Mouse (Mus musculus): Measurements from ENCODE around the gene Dgki.

Gene Dgki

DNA sequence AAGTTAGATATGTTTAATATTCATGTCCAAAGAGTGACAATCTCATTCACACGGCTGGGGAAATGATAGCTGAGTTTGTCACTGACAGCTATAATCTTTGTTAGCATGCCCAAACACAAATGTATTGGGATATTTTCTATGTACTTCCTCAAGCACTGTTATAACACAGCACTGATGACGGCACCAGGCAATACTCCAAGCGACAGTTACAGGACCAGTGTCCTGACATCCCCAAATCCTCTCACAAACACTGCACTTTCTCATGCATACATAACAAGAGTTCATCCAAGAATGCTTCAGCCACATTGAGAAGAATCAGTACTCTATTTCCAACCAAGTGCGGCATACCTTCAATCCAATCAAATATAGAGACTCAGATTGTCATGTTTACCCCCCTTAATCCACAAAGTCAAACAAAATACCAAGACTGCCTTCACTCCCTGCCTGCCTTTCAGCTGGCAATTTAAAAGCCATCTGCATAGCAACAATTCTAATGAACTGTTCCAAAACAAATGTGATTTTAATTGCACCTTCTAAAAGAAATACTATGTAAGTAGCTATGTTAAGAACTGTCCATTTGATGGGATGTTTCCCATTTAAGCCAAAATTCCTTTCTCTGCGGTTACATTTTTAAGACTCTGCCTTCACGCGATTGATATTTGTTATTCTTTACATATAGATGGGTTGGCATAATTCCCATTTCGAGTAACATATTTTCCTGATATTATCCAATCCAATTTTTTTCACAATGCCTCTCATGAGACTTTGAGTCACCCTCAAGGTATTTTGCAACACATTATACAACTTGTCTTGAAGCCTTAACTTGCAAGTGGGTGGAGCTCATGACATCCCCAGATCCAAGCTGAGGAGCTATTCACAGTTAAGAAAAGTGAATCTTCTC lies 273.4 kb downstream of the Dgki start:
- peak; percentile 95 for DNase-seq (ENCODE audit: low read depth)

DNA sequence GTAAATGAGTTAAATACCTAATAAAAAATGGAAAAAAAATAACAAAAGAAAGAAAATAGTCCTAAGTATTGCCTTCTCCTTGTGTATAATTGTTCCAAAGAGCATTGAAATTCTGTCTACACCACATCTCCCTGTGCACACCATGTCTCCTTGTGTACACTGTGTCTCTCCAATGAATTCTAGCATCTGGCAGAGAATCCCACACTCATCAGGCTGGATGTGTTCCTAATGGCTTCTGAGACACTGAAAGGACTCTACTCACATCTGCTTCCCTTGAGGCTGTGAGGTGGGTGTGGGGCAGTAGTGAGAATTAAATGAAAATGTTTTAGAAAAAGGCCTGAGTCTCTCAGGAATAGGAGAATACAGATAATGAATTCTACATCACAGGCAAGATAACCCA lies 283.9 kb downstream of the Dgki start:
- no peak for DNase-seq (ENCODE audit: low read depth)

DNA sequence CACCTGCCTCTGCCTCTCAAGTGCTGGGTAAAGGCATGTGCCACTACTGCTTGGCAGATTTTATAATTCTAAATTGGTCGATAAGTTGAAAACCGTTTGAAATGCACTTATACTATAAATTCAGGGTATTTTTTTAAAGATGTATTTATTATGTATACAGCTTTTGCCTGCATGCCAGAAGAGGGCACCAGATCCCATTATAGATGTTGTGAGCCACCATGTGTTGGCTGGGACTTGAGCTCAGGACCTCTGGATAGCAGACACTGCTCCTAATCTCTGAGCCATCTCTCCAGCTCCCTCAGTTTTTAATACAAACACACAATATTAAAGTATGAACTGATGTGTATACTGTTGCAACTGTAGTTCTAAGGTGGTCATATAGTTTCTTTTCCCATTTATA lies 288.4 kb downstream of the Dgki start:
- peak; percentile 69 for DNase-seq (ENCODE audit: low read depth)

DNA sequence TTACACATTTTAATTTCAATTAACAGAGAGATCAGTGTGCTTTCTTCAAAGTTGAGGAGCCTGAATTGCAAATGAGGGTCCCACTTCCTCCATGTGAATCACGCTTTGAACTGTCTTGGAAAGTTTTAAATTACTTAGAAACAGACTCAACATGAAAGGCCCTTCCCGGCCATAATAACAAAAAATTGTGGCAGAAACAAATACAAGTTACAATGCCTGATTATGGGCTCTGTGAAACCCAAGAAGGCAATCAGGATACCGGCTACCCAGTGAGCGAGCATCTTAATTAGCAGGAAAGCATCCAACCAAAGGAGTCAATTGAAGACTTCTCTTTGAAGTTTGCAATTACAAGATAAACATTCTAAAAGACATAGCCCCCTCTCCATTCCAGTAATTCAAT lies 292.4 kb downstream of the Dgki start:
- no peak for DNase-seq (ENCODE audit: low read depth)

DNA sequence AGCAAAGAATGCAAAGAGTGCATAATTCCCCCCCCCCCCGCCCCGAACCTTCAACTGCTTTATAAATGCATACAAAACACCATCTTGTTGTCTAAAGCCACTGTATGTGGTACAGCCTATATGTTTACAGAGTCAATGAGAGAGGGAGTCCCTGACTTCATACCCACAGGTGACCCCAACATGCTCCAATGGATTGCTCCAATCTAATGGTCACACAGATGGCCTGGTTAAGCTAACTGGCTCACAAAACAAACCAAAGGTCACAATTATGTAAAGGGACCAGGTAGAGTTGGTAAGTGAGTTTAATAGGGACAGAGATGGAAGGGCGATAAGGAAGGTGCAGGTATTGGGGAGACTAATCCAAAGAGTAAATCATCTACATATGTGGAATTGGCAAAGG lies 295.1 kb downstream of the Dgki start:
- DNase-seq (ENCODE audit: low read depth), result no peak

DNA sequence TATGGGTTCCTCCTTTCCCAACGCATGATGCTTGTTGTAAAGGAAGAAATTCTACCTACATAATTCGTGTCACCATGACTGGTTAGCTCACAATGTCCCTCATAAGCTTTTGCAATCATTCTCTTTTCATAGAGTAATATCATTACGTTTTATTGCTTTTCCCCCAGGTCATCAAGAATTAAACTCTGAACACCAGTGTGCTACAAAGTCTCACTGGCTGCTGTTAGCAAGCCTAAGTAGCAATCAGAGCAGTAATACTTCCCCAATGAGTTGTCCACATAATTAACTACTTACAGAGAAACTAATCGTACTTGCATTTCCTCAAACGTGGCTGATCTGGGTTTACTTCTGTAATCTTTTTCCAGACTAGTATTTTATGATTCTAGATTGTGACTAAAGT lies 296.7 kb downstream of the Dgki start:
- DNase-seq (ENCODE audit: low read depth), result no peak

DNA sequence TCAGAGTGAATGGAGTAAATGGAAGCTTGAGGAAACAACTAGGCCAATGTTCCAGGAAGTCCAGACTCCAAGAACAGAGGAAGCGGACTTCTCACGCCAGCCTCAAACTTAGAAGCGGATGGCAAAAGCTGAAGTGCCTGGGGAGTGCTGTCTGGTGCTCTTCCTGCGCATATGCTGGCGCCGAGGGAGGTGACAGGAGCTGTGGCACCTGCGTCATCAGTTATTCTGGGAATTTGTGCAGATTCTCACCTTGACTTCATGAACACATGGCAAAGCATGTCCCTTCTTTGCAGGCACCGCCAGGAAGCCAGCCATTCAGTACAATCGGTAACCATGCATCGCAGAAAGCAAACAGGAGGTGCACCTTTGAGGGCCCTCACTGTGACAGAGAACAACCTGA lies 301.0 kb downstream of the Dgki start:
- DNase-seq (ENCODE audit: low read depth), result no peak

DNA sequence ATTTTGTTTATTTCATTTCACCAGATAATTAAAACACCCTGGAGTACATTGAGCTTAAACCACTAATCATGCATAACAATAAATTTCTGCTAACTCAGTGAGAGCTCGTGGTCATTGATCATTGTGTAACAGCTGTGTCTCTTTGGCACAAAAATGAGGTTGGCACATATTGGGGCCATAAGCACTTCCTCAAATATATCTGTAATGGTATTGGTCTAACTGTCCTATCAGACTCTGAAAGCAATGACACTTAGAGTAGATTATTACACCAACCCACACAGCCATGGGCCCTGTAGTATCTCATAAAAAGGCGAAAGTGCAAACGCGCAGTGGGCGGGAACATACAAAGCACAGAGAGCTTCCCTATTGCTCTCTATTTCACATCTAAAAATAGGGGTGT lies 305.7 kb downstream of the Dgki start:
- no peak for DNase-seq (ENCODE audit: low read depth)

DNA sequence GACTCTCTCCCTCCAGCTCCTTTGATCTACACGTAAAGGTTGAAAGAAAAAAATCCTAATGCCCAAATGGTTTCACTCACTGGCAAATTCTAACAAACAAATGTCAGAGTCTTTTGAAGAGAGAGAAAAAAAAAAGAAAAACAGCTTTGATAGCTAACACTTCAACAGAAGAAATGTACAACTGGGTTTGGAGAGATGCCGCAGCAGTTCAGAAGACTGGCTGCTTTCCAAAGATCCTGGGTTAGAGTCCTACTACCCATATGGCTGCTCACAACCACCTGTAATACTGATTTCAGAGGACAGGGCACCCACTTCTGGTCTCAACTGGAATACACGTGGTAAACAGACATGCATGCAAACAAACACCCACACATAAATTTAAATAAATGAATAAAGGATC lies 309.8 kb downstream of the Dgki start:
- DNase-seq (ENCODE audit: low read depth), result no peak

DNA sequence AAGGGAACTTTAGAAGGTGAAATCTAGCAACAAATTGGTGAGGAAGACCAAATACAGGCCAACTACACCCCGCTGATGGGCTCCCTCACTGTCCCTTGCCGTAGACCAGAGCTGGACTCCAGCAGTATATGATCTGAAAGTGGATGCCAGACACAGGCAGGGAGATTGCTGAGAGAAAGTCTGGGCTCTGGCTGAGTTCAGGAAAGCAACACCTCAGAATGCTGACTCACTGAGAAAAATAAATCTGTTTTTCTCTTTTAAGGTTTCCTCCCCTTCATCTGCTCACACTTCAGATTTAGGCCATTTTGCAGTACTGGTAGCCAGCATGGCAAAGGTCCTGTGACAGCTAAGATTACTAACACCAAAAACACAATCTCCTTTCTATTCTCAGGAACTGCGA lies 311.2 kb downstream of the Dgki start:
- DNase-seq (ENCODE audit: low read depth), result peak; percentile 38

DNA sequence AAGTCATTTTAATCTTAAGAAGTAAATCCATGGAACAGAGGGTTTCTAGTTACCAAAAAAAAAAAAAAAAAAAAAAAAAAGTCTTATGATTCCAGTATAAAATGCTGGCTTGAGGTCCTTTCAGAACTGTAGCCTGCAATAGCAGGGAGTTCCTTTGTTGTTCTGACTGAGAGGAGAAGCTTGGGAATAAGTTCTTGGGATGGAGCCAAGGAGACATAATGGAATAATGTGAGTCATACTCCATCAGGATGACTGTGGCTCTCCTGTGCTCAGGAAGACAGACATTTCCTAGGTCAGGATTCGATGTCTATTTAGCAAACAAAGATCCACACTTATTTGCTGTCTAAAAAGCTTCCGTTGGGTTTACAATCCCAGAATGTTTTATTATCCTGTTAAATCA lies 318.3 kb downstream of the Dgki start:
- DNase-seq (ENCODE audit: low read depth), result peak; percentile 91

DNA sequence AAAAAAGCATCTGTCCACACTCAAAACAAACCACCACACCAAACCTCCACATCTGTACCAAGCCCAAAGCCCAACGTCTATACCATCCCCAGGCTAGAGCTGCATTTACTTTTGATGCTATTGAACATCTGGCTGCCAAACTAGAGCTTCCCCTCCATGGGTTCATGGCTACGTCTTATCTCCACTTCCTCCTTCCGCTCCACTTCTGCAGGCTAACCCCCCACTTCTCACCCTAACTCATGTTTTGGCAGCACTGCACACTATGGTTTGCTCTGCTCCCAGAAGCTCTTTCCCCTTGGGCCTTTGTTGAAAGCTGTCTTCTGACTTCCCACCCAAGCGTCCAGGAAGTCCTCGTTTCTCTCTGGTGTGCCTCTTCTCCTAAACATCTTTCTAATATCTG lies 319.5 kb downstream of the Dgki start:
- DNase-seq (ENCODE audit: low read depth), result no peak

DNA sequence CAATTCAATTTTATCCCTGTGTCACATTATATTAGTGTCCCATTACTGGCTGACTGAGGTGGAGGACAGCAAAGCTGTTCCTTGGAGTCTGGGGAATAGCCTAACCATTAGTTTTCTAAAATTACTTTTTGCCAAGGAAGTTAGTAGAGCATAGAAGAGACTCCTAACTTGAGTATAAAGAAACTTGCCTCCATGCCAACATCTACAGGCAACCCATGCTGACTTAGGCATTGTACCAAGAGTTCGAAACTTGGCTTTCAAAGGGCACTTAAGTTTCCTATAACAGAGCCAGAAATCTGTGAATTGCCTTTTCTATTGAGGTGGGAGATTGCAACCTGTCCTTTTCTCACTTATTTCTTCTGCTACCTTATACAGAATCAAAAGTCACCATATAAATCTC lies 321.8 kb downstream of the Dgki start:
- peak; percentile 85 for DNase-seq (ENCODE audit: low read depth)

DNA sequence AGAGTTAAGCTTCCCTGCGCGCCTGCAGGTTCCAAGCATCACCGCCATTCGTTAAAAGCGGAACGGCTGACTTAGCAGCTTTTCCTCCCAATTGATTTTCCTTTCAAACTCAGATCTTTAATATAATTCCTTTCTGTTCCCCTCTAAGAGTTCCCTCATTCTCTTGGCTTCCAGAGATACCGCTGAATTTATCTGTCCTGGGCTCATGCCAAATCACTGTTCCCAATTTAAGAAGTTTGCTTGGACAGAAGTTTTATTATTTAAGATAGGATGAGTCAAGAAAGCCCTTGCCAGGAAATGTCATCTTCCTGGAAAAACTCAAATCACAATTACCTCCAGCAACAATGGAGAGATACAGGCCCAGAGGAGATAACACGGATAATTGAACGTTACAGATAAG lies 326.9 kb downstream of the Dgki start:
- peak; percentile 72 for DNase-seq (ENCODE audit: low read depth)

DNA sequence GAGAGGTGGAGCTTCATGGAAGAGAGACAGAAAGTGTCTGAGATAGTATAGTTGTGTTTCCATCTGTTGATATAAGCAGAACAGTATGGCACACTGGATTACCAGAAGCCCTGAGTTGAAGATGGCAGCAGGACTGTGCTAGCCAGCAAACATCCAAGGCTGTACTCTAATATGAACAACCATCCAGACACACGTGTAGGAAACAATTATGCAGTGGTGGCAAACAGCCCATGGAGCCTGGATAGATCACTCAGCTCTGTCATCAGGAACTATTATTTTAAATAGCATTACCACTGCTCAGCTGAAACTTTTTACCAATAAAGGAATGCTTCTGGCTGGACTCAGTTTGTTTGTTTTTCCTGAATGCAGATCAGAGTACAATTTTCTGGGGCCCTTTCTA lies 327.5 kb downstream of the Dgki start:
- peak; percentile 91 for DNase-seq (ENCODE audit: low read depth)

DNA sequence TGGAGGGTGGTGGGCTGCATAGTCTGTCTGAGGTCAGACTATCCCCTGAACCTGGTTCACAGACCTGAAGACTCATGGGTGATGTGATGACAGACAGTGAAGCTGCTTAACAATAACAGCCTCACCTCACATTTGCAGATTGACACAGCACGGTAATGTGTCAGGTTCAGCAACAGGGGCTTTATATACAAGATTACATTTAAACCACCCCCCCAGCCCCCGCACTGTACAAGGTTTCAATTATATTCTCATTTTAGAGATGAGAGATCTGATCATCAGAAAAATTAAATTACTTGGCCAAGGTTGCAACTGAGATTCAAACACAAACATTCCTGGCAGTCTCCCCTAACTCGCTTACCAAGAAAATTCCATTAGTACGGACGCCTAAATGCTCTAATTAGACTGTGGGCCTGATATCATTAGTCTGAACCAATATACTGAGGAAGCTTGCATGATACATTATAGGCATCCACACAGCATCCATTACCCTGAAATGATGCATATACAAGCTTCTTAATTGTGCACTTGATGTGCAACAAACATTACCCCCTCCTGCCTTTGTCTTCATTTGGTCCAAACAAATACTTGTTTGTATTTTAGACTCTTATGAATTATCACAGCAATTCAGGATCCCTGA lies 330.6 kb downstream of the Dgki start:
- DNase-seq (ENCODE audit: low read depth), result no peak

DNA sequence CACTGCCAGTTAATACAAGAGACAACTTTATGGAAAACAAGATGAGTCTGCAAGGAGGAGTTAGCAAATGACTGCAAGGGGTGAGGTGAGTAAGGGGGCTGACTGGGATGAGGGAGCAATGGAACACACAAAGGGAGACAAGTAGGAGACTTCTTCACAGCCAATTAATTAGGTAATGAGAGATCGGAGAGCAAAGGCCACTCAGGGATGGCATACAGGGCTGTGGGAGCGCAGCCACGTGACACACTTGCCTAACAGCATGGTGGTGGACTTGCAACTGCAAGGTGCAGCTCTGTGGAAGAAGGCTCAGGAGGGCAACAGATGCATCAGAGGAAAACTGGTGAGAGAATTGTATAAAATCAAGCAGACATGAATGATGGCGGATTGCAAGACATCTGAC lies 339.3 kb downstream of the Dgki start:
- DNase-seq (ENCODE audit: low read depth), result no peak

DNA sequence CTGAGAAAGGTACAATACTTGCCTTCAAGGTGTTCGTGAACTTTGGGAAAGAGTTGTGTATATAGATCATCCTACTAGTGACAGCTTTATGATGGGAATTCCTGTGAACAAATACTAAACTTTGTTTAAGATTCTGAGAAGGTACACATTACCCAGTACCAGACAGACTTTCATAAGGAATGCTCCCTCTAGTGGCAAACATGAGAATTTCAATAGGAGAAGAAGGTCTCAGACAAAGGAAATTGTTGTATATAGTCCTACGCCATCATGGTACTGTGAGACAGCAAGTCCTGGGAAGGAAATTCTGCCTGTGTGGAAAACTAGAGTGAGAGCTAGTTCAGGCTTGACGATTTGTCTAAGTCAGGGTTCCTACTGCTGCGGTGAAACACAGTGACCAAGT lies 344.7 kb downstream of the Dgki start:
- DNase-seq (ENCODE audit: low read depth), result peak; percentile 43

DNA sequence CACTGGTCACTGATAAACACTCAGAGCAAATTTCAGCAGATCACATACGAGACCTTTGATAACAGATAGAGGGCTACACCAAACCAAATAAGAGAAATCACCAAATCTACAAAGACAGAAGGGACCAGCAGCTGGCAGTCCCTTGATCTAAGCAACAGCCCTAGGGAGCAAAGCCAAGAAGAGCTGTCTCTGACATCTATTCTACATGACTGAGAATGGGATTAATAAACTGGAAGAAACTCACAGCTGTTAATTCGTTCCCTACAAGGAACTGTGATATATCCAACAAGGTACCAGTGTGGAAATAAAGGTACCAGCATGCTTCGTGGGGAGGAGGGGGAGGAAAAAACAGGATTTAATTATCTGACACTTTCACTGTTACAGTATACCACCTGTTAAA lies 349.3 kb downstream of the Dgki start:
- DNase-seq (ENCODE audit: low read depth), result no peak

DNA sequence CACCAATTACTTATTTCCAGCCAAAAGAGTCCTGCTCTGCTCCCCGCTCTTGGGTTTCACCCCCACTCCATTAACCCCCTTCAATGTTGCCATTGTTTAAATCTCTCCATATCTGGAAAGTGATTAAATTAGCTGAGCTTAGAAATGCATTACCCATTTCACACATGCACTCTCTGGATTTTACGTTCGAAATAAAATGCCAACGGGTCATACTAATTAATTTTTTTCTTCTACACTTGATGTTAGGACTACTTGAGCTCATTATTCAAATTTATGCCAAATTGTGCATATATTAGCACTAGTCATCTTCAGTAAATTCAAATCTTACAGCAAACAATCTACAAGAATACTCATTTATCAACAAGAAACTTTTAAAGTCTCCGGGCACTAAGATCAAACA lies 352.1 kb downstream of the Dgki start:
- DNase-seq (ENCODE audit: low read depth), result no peak

DNA sequence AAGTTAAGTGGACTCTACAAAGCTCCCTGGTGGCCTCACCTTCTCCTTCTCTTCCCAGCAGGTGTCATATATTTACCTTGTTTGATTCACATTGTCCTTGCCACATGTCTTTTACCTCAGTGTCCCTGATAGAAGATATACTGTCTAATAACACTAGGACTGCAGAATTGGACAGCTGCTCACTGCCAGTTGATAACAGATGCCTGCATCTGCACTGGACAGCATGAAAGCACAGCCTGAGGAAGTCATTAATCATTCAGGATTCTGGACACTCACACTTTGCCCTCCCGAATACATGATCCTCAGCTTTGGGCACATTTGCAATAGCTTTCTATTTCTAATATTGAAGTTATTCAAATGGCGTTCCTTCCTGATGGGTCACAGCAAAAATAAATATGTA lies 362.5 kb downstream of the Dgki start:
- DNase-seq (ENCODE audit: low read depth), result peak; percentile 20

DNA sequence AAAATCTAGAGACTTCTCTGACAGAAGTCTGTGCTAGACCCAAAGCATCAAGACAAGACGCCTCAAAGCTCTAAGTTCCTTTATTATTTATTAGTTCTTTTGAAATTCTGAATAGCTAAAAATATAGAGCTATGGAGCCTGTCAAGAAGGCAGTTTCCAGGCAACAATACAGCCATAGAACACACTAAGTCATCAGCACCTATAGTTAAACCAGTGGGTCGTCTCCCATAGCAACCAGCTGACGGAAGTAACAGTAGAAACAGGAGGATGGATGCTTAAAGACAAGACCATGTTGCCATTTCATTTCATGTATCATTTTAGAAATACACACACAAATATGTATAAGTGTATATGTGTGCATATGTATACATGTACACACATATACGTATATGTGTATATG lies 363.2 kb downstream of the Dgki start:
- no peak for DNase-seq (ENCODE audit: low read depth)

DNA sequence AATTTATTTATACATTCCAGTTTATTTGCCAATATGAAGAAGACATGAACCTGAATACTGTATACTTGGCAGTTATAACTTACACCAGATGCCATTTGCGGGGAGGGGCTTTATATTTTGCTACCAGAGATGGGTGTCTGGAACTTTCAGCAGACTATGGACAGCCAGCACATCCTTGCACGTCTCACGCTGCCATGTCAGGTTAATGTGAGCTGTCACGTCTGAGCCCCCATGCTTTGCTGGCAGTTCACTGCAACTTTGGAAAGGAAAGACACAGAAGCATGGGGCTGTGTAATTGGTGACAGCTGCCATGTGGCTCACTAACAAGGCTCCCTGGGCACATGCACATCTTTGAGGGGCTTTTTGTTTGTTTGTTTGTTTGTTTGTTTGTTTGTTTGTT lies 368.5 kb downstream of the Dgki start:
- no peak for DNase-seq (ENCODE audit: low read depth)

DNA sequence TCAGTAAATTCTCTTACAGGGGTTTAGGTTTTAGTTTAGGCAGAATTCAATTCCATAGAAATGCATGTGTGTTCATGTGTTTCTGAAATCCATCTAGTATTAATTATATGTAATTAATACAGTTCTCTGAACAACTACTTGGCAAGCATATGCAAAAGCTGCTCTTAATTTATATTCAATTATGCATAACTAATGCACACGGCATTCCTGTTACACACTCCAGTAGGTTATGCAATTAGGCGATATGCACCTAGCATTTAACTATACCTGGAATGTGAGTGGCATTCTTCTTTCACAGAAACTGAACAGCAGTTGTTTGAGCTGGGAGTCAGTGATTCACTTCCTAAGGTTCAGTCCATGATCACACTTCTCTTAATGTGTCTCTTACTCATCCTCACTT lies 370.2 kb downstream of the Dgki start:
- DNase-seq (ENCODE audit: low read depth), result no peak
